Mouse (Mus musculus): ENCODE data around the gene Gm13290. TPM values are rescaled to one million over a fixed set of nuclear protein-coding genes. Genes with fewer than 3 reads are reported as not detected.
"Not testable (repeated sequence)": the region's sequence is repeated elsewhere in the genome, so short reads cannot be mapped to it uniquely, and the experiment has no call there.

Gene Gm13290
- total RNA-seq (2014; rRNA removed): not detected in 2 replicates
- not detected in 2 replicates for polyA plus RNA-seq (2015; fragmentation: Nextera tagmentation; extraction: Ambion mirVana)

DNA sequence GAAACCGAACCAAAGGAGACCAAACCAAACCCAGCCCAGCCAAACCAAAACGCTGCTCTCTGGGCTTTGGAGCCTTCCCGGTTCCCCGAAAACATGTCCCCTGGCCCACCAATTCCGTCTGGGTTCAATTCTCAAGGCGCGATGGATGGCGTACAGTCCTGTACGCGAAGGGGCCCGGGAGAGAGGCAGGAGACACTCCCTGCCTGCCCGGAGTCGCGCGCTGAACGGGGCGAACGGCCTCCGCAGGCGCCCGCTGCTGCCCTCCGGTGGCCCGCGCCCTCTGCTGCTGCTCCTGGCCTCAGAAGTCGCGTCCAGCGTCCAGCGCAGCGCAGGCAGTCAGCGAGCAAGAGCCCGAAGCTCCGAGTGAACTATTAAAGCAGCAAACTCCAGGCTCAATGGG is at the start of gene Gm13290:
Gm13290 (plus strand) TSS at position 301 of the 400 bp plus-strand sequence.
- not testable (repeated sequence) for H3K4me3 ChIP-seq (ENCODE audit: low read depth, low read length); ATAC-seq (ENCODE audit: low FRiP score); H3K9me3 ChIP-seq (ENCODE audit: low read length); H3K36me3 ChIP-seq (ENCODE audit: insufficient read depth, low read length); H3K9ac ChIP-seq (replicated peaks; ENCODE audit: low read length, poor library complexity, severe bottlenecking); H3K4me2 ChIP-seq (ENCODE audit: low read depth, low read length, poor library complexity, severe bottlenecking); DNase-seq (ENCODE audit: low spot score); H3K27me3 ChIP-seq (ENCODE audit: insufficient read depth, low read length); H3K27ac ChIP-seq (ENCODE audit: low read depth, low read length); H3K4me1 ChIP-seq (ENCODE audit: insufficient read depth, low read length)
- WGBS: no CpG with 5 or more reads among the region's 32 CpGs

DNA sequence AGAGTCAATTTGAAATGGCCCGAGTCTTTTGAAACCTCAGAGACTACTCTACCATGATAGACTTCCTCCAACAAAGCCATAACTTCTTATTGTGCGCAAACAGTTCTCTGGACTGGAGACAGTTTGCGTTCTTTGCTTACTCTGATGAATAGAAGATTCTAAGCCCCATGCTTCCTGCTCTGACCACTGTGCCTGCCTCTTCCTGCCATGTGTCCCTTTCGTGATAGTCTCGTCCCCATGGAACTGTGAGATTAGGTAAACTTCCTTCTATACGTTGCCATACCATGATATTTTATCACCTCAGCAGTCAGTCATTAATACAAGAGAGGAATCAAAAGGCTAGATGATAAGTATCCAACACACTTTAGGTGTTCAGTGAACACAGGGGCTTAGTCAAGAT is 46.9 kb upstream of the Gm13290 start:
- Histone ChIP-seq H3K36me3 (ENCODE audit: insufficient read depth, low read length) (no peaks in the 10 kb centered on the region), H3K4me2 (ENCODE audit: low read depth, low read length, poor library complexity, severe bottlenecking) (no peak overlapping the region), H3K27me3 (ENCODE audit: insufficient read depth, low read length) (no peaks in the 10 kb centered on the region), H3K27ac (ENCODE audit: low read depth, low read length) (no peak overlapping the region), H3K4me1 (ENCODE audit: insufficient read depth, low read length) (no peaks in the 10 kb centered on the region), H3K9ac (replicated peaks; ENCODE audit: low read length, poor library complexity, severe bottlenecking) (no peak overlapping the region), H3K9me3 (ENCODE audit: low read length) (no peaks in the 10 kb centered on the region), H3K4me3 (ENCODE audit: low read depth, low read length) (no peak overlapping the region)
- TF ChIP-seq CTCF (IDR thresholded peaks at IDR 0.05): no peak
- ATAC-seq (ENCODE audit: low FRiP score) (no peak), DNase-seq (ENCODE audit: low spot score) (no peak)
- 85% methylated on average over 6 of the region's 6 CpGs for WGBS

- no peak overlapping the region for H3K9ac ChIP-seq (replicated peaks; ENCODE audit: low read length, poor library complexity, severe bottlenecking)
- no peaks in the 10 kb centered on the region for H3K4me1 ChIP-seq (ENCODE audit: insufficient read depth, low read length)
- H3K36me3 ChIP-seq (ENCODE audit: insufficient read depth, low read length): no peaks in the 10 kb centered on the region
- DNase-seq (ENCODE audit: low spot score) (peak; percentile 14), ATAC-seq (ENCODE audit: low FRiP score) (no peak)
- peak; percentile 58 for TF ChIP-seq CTCF (IDR thresholded peaks at IDR 0.05)
- 4% methylated on average over 1 of the region's 1 CpGs for WGBS
- no peak overlapping the region for H3K4me3 ChIP-seq (ENCODE audit: low read depth, low read length)
- no peaks in the 10 kb centered on the region for H3K27me3 ChIP-seq (ENCODE audit: insufficient read depth, low read length)
- no peak overlapping the region for H3K27ac ChIP-seq (ENCODE audit: low read depth, low read length)
- H3K9me3 ChIP-seq (ENCODE audit: low read length): no peaks in the 10 kb centered on the region
- no peak overlapping the region for H3K4me2 ChIP-seq (ENCODE audit: low read depth, low read length, poor library complexity, severe bottlenecking)
These were observed 46.3 kb upstream of the Gm13290 start for GRCm38 (mm10) chr4:88727324-88727723.

- WGBS: 2% methylated on average over 2 of the region's 2 CpGs
- Histone ChIP-seq H3K36me3 (ENCODE audit: insufficient read depth, low read length) (no peaks in the 10 kb centered on the region), H3K9me3 (ENCODE audit: low read length) (no peaks in the 10 kb centered on the region), H3K4me3 (ENCODE audit: low read depth, low read length) (no peak overlapping the region), H3K9ac (replicated peaks; ENCODE audit: low read length, poor library complexity, severe bottlenecking) (no peak overlapping the region), H3K4me1 (ENCODE audit: insufficient read depth, low read length) (no peaks in the 10 kb centered on the region), H3K4me2 (ENCODE audit: low read depth, low read length, poor library complexity, severe bottlenecking) (no peak overlapping the region), H3K27me3 (ENCODE audit: insufficient read depth, low read length) (no peaks in the 10 kb centered on the region), H3K27ac (ENCODE audit: low read depth, low read length) (no peak overlapping the region)
- ATAC-seq (ENCODE audit: low FRiP score) (no peak), DNase-seq (ENCODE audit: low spot score) (peak; percentile 43)
- TF ChIP-seq CTCF (IDR thresholded peaks at IDR 0.05): peak; percentile 78
These were observed 35.2 kb upstream of the Gm13290 start for GRCm38 (mm10) chr4:88738480-88738879.

DNA sequence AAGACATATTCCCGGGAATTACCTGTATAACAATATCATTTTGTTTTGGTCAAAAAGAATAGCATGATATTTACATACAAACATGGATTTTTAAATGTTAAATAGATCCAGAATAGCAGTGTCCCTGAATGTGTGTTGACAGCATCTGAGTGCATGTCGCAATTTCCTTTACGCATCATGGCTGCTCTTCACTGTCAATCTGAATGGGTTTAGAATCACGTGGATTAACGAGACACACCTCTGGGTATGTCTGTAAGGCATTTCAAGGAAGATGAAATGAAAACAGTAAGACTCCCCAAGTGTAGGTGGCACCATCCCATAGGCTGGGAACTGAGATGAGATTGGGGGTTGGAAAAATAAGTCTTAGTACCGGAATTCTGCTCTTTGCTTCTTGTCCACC is 34.6 kb upstream of the Gm13290 start:
- H3K27ac ChIP-seq (ENCODE audit: low read depth, low read length): no peak overlapping the region

DNA sequence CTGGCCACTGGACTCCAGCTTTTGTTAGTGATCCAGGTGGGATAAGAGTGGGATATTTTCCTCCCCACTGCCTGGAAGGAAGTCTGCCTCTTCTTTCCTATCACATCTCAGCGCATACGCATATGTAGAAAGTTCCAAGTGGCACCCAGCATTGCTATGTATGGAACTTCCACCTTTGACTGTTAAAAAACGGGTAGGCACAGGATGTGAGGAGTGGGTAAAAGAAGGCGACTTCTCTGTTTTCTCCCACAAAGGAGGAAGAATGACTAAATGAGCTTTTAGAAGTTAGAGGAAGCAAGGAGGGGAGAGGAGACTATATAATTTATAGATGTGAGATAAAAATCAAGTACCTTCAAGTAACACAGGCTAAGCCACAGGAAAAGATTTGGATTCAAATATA is 32.2 kb upstream of the Gm13290 start:
- Histone ChIP-seq H3K4me1 (ENCODE audit: insufficient read depth, low read length) (no peaks in the 10 kb centered on the region), H3K27me3 (ENCODE audit: insufficient read depth, low read length) (no peaks in the 10 kb centered on the region), H3K9ac (replicated peaks; ENCODE audit: low read length, poor library complexity, severe bottlenecking) (no peak overlapping the region), H3K9me3 (ENCODE audit: low read length) (no peaks in the 10 kb centered on the region), H3K4me2 (ENCODE audit: low read depth, low read length, poor library complexity, severe bottlenecking) (no peak overlapping the region), H3K27ac (ENCODE audit: low read depth, low read length) (no peak overlapping the region), H3K36me3 (ENCODE audit: insufficient read depth, low read length) (no peaks in the 10 kb centered on the region), H3K4me3 (ENCODE audit: low read depth, low read length) (no peak overlapping the region)
- DNase-seq (ENCODE audit: low spot score) (no peak), ATAC-seq (ENCODE audit: low FRiP score) (no peak)
- no peak for TF ChIP-seq CTCF (IDR thresholded peaks at IDR 0.05)
- WGBS: 84% methylated on average over 4 of the region's 4 CpGs

More for the DNA sequence above, 34.6 kb upstream of the Gm13290 start:
- TF ChIP-seq CTCF (IDR thresholded peaks at IDR 0.05): no peak
- no peaks in the 10 kb centered on the region for H3K4me1 ChIP-seq (ENCODE audit: insufficient read depth, low read length)
- no peak overlapping the region for H3K4me2 ChIP-seq (ENCODE audit: low read depth, low read length, poor library complexity, severe bottlenecking)
- 90% methylated on average over 6 of the region's 6 CpGs for WGBS
- no peaks in the 10 kb centered on the region for H3K27me3 ChIP-seq (ENCODE audit: insufficient read depth, low read length)
- H3K4me3 ChIP-seq (ENCODE audit: low read depth, low read length): no peak overlapping the region
- DNase-seq (ENCODE audit: low spot score) (no peak), ATAC-seq (ENCODE audit: low FRiP score) (no peak)
- no peaks in the 10 kb centered on the region for H3K9me3 ChIP-seq (ENCODE audit: low read length)
- H3K36me3 ChIP-seq (ENCODE audit: insufficient read depth, low read length): no peaks in the 10 kb centered on the region
- H3K9ac ChIP-seq (replicated peaks; ENCODE audit: low read length, poor library complexity, severe bottlenecking): no peak overlapping the region

Data from midbrain, postnatal 0 days (tissue).